Mouse (Mus musculus) left cerebral cortex, adult 11 months (tissue): Measurements from ENCODE around the gene Gm20388.
A peak's percentile ranks its signal among the peaks of the same experiment; 100 is the strongest.
"Not testable (repeated sequence)": the region's sequence is repeated elsewhere in the genome, so short reads cannot be mapped to it uniquely, and the experiment has no call there.

Experiments used
- DNase-seq: peaks from one replicate; pipeline ENCODE4 v3.0.0; 2022; ENCODE audit warnings: low spot score

Gm20388 gene

DNA sequence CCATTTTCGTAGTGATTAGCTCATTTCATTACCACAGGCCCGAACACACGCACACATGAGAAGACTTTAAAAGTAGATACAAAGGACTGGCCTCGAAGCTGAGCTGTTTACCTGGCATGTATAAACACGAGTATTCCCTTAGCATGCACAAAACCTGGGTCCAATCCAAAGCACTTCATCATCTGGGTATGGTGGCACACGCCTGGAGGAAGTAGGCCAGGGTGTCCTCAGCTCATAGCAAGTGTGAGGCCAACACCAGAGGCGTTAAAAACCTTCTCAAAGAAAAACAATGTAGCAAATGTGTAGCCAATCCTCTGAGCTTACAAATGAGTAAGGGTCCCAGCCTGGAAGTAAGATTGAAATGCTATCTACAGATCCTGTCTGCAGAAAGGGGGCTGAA is 3103.8 kb downstream of the Gm20388 start:
- DNase-seq: no peak

DNA sequence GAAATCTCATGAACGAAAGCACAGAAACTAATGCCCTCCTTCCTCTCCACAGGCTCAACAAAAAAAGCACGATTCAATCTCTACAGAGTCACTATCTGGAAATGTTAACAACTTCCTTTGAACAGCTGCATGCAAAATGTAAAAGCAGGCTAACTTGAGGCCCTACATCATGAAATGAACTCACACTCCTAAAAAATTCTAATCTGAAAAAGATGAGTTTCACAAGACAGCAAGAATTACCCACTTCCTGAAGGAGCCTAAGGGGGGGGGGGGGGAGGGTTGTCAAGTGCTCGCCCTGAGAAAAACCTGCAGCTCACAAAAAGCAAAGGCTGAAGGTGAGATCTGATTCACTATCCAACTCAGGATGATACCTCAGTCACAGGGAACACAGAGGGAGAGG is 3104.4 kb downstream of the Gm20388 start:
- DNase-seq: no peak

DNA sequence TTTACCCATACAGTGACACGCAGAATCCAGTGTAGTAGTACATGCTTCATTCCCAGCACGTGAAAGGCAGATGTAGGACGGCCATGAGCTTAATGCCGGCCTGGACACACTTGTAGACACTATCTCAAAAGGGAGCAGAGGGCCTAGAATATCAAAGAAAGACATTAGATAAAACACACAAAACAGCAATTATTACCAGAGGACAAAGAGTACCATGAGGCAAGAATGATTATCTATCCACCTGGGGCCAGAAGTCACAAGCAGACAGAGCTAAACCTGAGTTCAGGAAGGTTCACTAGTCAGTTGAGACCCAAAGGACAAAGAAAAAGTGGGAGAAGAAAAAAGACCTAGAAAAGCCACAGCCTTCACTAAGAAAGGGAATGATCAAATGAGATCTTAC is 3106.5 kb downstream of the Gm20388 start:
- DNase-seq: no peak

DNA sequence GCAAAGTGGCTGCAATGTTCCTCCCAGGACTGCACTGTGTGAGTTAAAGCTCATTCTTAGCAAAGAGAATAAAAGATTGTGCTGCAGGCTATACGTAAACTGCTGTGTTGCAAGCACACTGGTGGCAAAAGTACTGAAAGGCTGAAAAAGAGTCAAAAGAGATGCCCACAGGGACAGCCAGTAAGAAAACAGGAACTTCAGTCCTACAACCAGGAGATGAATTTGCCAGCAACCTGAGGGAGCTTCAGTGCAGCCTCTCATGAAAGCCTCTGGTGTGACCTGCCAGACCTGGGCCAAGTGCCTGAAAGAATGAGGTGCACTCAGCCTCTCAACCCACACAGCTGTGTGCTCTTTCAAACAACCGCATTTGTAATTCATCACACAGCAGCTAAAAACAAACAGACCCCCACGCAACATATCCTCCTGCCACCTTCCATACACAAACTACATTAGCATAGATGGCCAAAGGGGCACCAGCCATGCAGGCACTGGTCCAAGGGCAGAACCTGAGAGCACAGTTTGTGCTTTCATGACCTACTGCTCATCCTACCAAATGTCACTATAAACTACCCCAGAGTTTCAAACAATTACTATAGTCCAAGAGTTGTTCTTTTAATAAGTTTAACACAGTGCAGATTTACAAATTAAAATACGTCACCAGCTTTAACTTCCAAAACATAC is 3108.0 kb downstream of the Gm20388 start:
- no peak for DNase-seq

DNA sequence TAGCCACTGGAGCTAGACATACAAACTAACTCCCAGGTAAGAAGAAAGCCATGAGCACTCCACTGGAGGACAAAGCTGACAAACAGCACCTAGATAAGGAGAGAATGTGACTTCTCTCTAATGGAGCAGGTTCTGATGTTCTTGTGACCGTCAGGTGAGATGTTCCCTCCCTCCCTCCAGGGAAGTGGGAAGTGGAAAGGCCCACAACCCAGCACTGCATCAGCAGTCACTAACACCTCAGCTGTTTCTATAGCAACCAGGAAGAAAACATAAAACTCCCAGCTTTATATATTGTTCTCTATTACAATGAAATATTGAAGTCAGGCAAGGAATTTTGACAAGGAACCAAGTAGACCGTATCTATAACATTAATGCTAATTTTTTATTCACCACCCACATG is 3109.4 kb downstream of the Gm20388 start:
- no peak for DNase-seq

DNA sequence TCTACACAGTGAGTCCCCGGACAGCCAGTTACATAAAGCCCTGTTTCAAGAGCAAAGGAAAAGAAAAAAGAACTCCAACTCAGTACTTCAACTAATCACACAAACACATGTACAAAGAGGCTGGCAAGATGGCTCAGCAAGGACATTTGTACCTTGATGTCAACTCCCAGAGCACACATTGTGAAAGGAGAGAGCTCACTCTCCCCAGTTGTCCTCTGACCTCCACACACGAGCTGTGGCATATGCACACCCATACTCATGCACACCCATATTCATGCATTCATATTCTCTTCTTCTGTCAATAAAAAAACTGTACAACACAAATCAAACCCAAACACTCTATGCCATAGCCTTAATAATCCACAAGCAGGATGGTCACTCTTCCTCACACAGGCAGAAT is 3110.2 kb downstream of the Gm20388 start:
- DNase-seq: no peak

DNA sequence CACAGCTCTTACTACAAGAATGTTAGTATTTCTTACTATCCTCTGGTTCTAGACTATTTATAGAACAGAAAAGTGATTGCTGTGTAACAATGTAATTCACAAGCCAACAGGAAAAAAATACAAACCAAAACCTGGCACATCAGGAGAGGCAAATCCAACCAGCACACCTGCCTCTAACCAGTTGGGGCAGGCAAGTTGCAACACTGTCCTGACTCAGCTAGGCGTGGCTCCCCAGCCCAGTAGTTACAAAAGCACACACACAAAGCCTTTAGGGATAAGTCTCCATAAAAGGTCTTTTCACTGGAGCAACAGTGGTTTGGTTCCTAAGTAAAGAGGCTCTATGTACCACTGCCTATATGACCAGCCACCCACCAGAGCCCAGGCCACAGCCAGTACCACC is 3110.6 kb downstream of the Gm20388 start:
- DNase-seq: no peak

DNA sequence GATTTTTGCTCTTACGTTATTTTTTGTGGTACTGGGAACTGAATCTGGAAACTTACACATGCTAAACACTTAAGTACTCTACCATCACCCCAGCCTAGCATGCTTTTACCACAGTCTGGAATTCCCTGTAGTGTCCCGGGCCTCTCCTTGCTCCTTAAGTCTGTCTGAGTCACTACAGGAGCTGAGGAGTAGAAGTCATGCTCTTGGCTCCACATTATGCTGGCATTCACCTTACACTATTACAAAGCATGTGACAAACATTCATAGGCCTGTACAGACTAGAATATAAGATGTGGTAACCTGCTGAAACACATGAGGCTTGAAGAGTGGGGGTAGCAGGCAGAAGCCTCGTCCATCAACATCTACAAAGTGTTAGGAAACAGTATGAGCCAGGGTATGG is 3112.1 kb downstream of the Gm20388 start:
- DNase-seq: no peak

DNA sequence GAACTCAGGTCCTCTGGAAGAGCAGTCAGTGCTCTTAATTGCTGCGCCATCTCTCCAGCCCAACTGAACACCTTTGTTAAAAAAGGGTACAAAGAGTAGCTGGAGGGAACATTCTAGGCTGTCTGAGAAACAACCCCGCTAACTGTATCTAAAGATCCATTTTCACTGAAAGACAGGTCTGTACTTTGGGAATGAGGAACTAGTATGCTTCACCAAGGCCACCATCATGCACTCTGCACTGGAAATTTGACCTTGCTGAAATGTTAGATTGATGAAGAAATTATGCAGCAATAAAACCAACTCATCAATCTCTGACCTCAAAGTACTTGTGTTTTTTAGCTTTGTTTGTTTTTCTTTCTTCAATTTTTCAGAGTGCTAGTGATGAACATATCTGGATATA is 3113.6 kb downstream of the Gm20388 start:
- DNase-seq: no peak

DNA sequence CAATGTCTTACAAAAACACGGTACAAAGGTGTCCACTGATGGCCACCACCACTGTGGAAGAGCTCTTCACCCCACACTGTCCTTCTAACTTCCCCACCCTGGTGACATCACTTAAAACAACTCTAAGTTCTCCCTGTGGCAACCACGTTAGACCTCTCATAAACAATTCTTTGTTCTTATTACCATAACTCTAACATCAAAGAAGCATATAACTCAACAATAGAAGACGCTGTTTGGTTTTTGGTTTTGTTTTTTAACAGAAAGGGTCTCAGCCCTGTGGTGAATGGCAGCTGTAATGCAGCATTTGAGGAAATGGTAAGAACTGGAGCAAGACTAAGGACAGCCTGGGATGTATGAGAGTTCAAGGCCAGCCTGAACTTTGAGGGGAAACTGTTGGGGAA is 3115.3 kb downstream of the Gm20388 start:
- no peak for DNase-seq

DNA sequence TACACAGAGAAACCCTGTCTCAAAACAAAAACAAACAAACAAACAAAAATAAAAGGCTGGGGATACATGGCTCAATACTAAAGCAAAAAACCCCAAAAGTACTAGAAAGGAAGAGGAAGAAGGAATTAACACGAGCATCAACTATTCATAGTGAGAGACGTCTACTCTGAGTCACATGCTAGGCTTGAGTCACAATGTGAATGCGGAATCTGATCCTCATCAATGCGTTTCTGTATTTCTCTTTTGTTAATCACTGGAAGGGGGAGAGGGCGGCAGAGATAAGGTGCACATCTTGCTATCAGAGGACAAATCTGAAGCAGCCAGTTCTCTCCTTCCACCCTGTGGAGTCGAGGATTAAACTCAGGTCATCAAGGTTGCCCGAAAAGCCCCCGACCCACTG is 3117.1 kb downstream of the Gm20388 start:
- DNase-seq: no peak

DNA sequence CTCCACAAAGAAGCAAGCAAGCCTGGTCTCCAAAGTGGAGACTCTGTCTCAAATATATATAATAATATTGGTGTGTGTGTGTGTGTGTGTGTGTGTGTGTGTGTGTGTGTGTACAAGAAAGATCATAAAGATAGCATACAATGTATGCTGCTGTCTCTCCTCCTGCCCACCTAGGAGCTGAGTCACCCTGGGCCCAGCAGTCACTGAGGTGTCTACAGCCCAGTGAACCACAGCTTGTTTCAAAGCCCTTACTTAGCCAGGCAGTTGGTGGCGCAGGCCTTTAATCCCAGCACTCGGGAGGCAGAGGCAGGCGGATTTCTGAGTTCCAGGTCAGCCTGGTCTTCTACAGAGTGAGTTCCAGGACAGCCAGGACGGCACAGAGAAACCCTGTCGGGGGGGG is 3119.4 kb downstream of the Gm20388 start:
- DNase-seq: not testable (repeated sequence)

DNA sequence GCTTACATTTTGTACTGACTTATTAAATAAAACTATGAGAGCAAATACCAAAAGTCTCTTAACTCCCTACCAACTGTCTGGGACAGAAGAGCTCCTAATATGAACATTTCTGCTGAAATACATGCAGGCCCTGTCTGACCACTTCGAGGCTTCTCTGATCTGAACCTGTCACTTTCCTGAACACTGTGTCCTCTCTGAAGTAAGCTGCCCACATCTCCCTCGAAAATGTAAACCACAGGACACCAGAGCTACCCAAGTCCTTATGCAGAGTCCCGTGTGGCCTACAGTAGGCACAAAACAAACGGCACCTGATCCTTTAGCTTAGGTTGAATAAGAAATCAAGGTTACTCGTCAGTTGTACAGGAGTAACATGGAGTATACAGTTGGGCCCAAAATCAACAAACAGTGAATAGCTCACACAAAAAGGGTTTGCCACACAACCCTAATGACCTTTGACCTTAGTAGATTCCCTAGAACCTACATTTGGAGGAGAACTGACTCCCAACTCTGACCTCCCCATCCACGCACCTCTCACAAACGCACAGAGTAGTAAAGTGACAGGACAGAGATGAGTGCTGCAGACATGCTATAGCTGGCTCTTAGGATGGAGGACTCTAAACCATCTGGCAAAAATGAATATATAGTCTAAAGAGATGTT is 3120.8 kb downstream of the Gm20388 start:
- DNase-seq: no peak

DNA sequence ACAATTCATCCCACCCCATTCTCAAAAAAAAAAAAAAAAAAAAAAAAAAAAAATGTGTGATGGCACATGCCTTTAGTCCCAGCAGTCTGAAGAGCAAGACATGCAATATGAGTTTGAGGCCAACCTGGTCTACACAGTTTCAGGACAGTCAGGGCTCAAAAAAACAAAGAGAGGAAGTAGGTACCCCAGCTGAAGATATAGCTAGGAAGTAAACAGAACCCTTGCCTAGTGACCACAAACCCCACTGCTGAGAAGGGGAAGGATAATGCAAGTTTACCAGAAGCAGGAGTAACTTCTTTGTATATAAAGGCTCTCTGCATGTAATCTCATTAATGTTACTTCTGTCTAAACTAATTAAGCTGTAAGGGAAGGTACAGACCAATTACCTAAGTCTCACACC is 3122.1 kb downstream of the Gm20388 start:
- DNase-seq: no peak

DNA sequence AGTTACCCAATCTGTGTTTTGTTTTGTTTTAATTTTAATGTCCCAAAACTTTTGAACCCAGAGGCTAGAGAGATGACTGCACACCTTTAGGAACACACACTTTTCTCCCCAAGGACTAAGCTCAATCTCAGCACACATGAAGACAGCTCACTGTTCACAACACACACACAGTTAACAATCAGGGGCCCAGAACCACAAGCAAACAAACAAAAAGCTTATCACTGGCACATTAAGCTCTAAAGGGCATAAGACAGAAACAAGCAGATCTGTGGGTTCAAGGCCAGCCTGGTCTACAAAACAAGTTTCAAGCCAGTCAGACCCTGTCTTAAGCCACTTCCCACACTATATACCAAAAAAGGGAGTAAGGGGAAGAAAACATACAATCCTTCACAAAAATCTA is 3122.8 kb downstream of the Gm20388 start:
- no peak for DNase-seq

DNA sequence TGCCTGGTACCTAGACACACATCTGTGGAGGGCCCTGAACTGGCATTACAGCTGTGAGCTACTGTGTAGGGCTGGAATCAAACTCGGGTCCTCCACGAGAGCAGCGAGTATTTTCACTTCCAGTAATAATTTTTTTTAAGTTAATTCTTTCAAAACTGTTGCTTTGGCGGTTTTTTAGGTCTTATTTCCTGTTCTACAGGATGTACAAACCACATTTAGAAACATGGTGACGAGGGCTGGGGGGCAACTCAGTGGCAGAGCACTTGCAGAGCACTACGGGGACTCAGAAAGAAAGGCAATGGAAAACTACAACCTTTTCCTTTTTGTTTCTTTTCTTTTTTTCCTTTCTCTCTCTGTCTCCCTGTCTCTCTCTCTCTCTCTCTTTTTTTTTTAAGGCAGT is 3123.5 kb downstream of the Gm20388 start:
- no peak for DNase-seq

DNA sequence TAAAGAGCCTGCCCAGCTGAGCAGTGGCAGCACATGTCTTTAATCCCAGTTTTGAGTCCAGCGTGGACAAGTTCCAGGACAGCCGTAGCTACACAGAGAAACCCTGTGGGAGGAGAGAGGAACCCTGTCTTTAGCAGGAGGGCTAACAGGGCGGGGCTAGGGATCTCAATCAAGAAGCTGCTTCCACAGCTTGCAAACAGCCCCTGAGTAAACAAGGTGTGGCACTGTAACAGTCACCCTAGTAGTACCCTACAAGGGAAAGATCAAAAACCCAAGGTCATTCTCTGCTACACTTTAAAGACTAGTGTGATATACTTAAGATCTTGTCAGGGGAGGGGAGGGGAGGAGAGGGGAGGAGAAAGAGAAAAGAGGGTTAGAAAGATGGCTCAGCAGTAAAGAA is 3126.3 kb downstream of the Gm20388 start:
- DNase-seq: no peak

DNA sequence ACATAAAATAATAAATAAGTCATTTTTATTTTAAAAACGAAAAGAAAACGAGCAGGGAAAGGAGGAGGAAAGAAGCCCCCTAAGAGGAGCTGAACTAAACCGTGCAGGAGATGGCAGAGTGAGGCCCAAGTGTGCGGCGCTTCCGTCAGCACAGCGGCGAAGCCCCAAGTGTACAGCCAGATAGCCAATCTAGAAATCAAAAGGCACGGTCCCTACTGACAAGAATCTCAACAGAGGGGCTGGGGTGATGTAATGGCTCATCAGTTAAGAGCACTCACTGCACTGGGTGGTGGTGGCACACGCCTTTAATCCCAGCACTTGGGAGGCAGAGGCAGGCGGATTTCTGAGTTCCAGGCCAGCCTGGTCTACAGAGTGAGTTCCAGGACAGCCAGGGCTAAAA is 3126.8 kb downstream of the Gm20388 start:
- DNase-seq: no peak

DNA sequence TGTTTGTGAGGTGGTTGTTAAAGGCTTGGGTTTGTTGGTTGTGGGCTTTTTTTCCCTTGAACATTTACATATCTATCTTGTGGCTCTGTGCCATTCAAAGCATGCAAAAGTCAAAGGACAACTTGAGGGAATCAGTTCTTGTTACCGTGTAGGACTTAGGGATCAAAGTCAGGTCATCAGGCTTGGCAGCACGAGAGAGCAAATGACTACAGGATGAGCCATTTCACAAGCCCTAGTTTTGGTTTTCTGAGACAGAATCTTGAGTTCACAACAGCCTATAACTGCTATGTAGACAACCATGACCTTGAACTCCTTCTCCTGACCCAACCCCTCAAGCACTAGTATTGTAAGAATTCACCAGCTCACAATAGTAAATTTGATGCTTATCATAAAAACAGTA is 3127.7 kb downstream of the Gm20388 start:
- DNase-seq: no peak

DNA sequence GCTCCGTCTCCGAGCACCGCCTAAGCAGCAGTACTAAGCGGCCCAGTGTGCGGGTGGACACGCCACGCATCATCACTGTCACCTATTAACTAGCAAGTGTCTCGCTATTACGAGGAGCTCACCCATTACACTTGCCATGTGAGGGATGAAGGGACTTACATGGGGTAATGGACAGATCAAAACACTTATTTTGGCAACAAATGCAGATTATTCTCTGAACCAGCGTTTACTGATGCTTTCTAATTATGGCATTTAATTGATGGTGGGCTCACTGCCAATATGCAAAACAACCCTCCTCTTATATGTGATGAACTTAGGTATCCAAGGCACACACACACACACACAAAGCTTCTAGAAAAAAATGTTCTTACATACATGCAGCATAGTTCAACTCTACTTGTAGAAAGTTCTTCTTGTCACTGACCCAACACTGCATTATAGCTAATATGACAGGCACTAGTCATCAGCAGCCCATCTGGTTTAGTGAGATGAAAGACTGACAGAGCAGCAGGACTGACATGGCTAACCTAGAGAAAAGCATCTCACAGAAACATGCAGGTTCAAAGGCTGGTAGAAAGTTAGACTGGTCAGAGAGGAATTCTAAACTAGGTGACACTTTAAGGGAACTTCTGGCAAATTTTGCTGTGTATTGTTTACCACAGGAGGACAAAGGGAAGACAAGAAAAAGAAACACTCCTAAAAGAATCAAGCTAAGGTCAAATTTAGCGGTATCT is 3128.9 kb downstream of the Gm20388 start:
- DNase-seq: no peak

DNA sequence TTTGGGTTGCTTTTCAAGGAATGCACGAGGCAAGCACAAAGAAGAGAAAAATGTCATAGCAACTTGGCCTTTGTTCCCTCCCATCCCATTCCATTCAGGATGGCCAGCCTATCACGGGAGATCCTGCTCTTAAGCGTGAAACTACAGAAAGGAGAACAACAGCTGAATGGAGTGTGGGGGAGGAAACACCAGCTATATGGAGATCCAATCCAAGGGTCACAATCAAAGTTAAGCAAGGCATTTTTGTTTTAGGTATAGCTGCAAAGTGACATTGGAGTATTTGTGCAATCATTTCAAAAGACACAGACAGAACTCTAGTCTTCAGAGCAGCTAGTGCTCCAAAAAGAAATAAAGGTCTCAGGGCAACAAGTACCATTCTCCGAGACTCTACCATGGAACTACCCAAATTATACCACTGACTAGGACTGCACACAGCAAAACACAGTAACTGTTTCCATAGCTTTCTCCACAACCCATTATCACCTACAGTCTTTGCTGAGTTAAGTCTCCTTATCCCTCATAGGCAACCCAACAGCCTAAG is 3129.5 kb downstream of the Gm20388 start:
- DNase-seq: no peak

DNA sequence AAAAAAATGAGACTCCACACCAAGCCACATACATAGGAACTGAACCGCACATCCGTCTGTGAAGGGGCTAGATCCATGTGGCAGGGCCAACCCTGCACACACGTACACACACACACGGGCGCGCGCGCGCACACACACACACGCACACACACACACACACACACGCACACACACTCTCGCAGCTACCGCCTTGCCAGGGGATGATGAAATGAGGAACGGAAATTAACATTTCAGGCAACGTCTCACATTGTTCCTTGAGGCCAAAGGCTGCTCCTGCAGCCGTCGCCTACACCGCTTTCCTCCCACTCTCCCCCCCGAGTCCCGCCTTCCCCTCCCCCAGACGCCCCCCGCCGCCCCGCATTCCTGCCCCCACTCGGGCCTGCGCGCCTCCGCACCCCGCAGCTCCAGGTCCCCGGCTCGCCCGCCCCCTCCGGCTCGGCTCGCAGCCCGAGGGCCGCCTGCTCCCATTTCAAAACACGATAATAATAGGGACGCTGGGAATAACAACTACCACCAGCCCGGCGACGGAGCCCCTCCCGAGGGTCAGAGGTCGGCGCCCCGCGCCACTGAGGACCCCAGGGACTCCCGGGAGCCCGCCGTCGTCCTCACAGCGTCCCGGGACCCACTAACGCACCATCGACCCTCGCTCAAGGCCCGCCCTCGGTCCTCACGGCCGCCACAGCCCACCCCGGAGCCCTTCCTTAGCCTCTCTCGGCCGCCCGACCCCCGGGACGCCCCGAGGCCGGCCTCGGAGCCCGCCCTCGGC is 3130.6 kb downstream of the Gm20388 start:
- DNase-seq: peak; percentile 25

DNA sequence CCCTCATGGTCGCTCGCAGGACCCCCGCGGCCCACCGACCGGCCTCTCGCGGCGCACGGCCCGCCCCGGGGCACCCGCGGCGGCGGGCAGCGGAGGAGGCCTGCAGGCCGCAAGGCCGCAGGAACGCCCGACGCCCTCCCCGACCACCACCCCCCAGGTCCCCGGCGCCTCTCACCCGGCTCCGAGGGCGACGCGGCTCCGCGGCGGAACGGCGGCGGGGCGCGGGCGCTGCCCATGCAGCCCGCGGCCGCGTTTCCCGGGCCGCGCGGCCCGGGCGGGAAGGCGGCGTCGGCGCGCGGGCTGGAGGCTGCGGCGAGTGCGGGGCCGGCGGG is 3131.1 kb downstream of the Gm20388 start:
- no peak for DNase-seq
